Mouse (Mus musculus): ENCODE measurements around the gene Abhd10. TPM values are rescaled to one million over a fixed set of nuclear protein-coding genes. Genes with fewer than 3 reads are reported as not detected.

The Abhd10 gene
- polyA plus RNA-seq, 1 experiment from 2014 or later: 29.7 TPM

DNA sequence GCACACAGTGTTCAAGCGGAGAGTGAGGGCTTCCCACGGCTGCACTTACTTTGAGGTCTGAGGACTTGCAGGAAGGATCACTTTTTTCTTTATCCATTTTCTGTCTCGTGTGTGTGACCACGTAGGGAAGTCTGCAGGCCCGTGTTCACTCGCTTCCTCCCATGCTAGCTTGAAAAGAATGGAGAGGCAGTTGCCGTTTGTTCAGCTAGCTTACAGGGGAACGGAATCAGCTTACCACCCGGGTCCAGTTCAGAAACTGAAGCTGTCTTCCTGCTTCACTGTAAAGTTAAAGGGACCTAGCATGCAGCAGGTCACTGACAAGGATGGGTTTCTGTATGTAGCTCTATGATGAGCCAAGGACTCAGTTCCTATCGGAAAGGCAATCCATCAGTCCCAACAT, 49.2 kb downstream of the Abhd10 start, which contains the start of gene Tmprss7:
Tmprss7 (minus strand) TSS at position 101 of the 400 bp plus-strand sequence.
- Histone ChIP-seq H3K27me3 (ENCODE audit: control insufficient read depth, insufficient read depth, low read length) (no peaks in the 10 kb centered on the region), H3K9ac (ENCODE audit: low read length) (no peak within 1 kb of the TSS), H3K4me3 (ENCODE audit: low read length) (no peak within 1 kb of the TSS), H3K9me3 (replicated peaks; ENCODE audit: control insufficient read depth, low read length) (no peaks in the 10 kb centered on the region), H3K4me1 (ENCODE audit: control insufficient read depth, insufficient read depth, low read length) (no peaks in the 10 kb centered on the region), H3K27ac (ENCODE audit: low read length) (no peak within 1 kb of the TSS), H3K4me2 (ENCODE audit: low read depth, low read length) (no peak within 1 kb of the TSS), H3K36me3 (ENCODE audit: control insufficient read depth, insufficient read depth) (no peaks in the 10 kb centered on the region)
- no peak for ATAC-seq (replicated peaks; ENCODE audit: extremely low read depth, insufficient read depth, low FRiP score)
- WGBS: 64% methylated on average over 10 of the region's 10 CpGs

DNA sequence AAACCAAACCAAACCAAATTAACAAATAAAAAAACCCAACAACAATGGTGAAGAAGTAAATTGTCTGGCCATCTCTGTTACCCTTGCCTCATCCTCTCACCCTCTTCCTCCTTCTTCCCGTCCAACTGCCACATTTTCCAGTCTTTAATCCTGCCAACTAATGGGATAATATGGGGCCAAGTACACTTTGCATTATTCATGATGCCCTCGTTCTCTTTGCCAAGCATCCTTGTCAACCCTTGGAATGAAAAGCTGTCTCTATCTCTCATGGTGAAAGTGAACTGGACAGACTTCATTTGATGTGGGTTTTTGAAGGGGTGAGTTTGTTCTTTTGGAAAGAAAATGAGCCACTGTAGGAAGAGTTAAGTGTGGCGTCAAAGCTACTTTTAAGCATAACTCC, 49.9 kb downstream of the Abhd10 start:
- 71% methylated on average over 3 of the region's 3 CpGs for WGBS
- Histone ChIP-seq H3K4me3 (ENCODE audit: low read length) (no peak overlapping the region), H3K27me3 (ENCODE audit: control insufficient read depth, insufficient read depth, low read length) (no peaks in the 10 kb centered on the region), H3K4me1 (ENCODE audit: control insufficient read depth, insufficient read depth, low read length) (no peaks in the 10 kb centered on the region), H3K36me3 (ENCODE audit: control insufficient read depth, insufficient read depth) (no peaks in the 10 kb centered on the region), H3K9me3 (replicated peaks; ENCODE audit: control insufficient read depth, low read length) (no peaks in the 10 kb centered on the region), H3K9ac (ENCODE audit: low read length) (no peak overlapping the region), H3K4me2 (ENCODE audit: low read depth, low read length) (no peak overlapping the region), H3K27ac (ENCODE audit: low read length) (no peak overlapping the region)
- no peak for ATAC-seq (replicated peaks; ENCODE audit: extremely low read depth, insufficient read depth, low FRiP score)

DNA sequence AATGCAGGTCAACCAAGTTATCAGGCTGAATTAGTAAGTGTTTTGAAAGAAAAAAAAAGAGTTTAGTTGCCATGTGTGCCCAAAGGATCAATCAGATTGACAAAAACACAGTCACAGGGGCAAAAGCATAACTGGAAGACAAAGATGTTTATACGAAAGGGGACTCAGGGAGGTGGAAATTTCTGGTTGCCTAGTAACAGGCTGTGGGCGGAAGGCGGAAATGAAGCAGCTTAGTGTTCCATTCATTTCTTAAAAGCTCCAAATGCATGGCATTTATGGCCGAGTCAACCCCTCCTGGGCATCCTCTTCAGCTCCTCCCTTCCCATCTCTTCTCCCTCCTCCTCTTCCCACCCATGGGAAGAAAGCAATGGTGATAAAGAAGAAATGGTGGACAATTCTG, 52.6 kb downstream of the Abhd10 start:
- no peaks in the 10 kb centered on the region for H3K9me3 ChIP-seq (replicated peaks; ENCODE audit: control insufficient read depth, low read length)
- ATAC-seq (replicated peaks; ENCODE audit: extremely low read depth, insufficient read depth, low FRiP score): no peak
- H3K4me3 ChIP-seq (ENCODE audit: low read length): no peak overlapping the region
- no peaks in the 10 kb centered on the region for H3K27me3 ChIP-seq (ENCODE audit: control insufficient read depth, insufficient read depth, low read length)
- H3K4me1 ChIP-seq (ENCODE audit: control insufficient read depth, insufficient read depth, low read length): no peaks in the 10 kb centered on the region
- no peak overlapping the region for H3K4me2 ChIP-seq (ENCODE audit: low read depth, low read length)
- no peak overlapping the region for H3K9ac ChIP-seq (ENCODE audit: low read length)
- no peak overlapping the region for H3K27ac ChIP-seq (ENCODE audit: low read length)
- WGBS: 43% methylated on average over 4 of the region's 4 CpGs
- H3K36me3 ChIP-seq (ENCODE audit: control insufficient read depth, insufficient read depth): no peaks in the 10 kb centered on the region

DNA sequence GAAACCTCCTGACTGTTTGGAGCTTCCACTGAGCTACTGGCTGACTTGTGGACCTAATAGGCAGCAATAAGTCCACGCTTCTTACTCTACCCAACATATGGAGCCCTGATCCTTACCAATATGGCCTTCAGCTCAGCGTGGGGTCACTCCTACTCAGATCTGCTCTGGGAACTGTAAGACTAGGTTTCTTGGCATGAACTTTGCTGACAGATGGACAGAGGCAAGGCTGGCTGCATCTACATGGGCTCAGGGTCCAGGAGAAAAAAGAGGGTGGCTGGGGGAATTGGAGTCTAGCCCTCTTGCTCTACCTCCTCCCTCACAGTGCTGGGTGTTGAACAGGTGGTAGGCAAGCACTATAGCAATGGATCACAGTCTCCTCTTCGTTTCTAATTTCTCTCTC, 55.9 kb downstream of the Abhd10 start:
- Histone ChIP-seq H3K4me1 (ENCODE audit: control insufficient read depth, insufficient read depth, low read length) (no peaks in the 10 kb centered on the region), H3K4me2 (ENCODE audit: low read depth, low read length) (no peak overlapping the region), H3K9ac (ENCODE audit: low read length) (no peak overlapping the region), H3K27ac (ENCODE audit: low read length) (no peak overlapping the region), H3K9me3 (replicated peaks; ENCODE audit: control insufficient read depth, low read length) (no peaks in the 10 kb centered on the region), H3K36me3 (ENCODE audit: control insufficient read depth, insufficient read depth) (no peaks in the 10 kb centered on the region), H3K27me3 (ENCODE audit: control insufficient read depth, insufficient read depth, low read length) (no peaks in the 10 kb centered on the region), H3K4me3 (ENCODE audit: low read length) (no peak overlapping the region)
- no peak for ATAC-seq (replicated peaks; ENCODE audit: extremely low read depth, insufficient read depth, low FRiP score)
- WGBS: 80% methylated on average over 3 of the region's 3 CpGs

DNA sequence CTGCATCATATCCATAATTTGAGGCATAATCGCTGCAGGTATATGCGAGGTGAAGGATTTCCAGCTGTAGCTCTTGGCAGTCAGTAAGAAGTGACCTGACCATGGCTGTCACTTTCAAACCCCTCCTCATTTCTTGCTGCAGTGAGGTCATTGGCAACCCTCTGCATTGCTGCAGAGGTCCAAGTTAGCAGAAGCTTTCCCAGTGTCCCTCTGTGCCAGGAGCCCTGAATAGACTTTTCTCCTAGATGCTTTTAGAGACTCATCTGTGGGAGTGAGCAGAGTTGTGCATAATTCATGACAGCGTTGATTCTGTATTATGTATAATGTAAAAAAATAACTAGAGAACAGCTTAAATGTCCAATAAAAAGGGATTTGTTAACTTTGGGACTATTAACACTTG, 57.5 kb downstream of the Abhd10 start:
- Histone ChIP-seq H3K9ac (ENCODE audit: low read length) (no peak overlapping the region), H3K4me3 (ENCODE audit: low read length) (no peak overlapping the region), H3K27ac (ENCODE audit: low read length) (no peak overlapping the region), H3K36me3 (ENCODE audit: control insufficient read depth, insufficient read depth) (no peaks in the 10 kb centered on the region), H3K27me3 (ENCODE audit: control insufficient read depth, insufficient read depth, low read length) (no peaks in the 10 kb centered on the region), H3K4me1 (ENCODE audit: control insufficient read depth, insufficient read depth, low read length) (no peaks in the 10 kb centered on the region), H3K9me3 (replicated peaks; ENCODE audit: control insufficient read depth, low read length) (no peaks in the 10 kb centered on the region), H3K4me2 (ENCODE audit: low read depth, low read length) (no peak overlapping the region)
- 67% methylated on average over 3 of the region's 3 CpGs for WGBS
- ATAC-seq (replicated peaks; ENCODE audit: extremely low read depth, insufficient read depth, low FRiP score): no peak

DNA sequence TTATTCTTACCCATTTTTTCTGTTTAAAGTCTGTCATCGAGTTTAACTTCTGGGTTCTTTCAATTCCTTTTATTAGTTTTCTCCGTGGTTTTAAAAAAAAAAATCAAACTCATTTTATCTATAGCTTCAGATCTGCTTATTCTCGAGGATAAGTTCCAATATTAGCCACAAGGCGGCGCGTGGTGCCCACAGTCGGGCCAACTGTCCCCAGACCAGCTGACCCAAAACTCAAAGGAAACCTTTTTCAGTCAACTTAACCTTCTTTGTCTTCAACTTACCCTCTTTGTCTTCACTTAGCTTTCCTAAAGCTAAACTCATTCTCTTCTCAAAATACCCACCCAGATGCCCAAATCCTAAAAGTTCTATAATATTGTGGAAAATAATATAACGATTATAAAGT, 57.9 kb downstream of the Abhd10 start:
- H3K9ac ChIP-seq (ENCODE audit: low read length): no peak overlapping the region
- H3K4me1 ChIP-seq (ENCODE audit: control insufficient read depth, insufficient read depth, low read length): no peaks in the 10 kb centered on the region
- H3K9me3 ChIP-seq (replicated peaks; ENCODE audit: control insufficient read depth, low read length): no peaks in the 10 kb centered on the region
- no peak overlapping the region for H3K4me2 ChIP-seq (ENCODE audit: low read depth, low read length)
- H3K27me3 ChIP-seq (ENCODE audit: control insufficient read depth, insufficient read depth, low read length): no peaks in the 10 kb centered on the region
- no peak overlapping the region for H3K4me3 ChIP-seq (ENCODE audit: low read length)
- WGBS: 12% methylated on average over 8 of the region's 8 CpGs
- H3K27ac ChIP-seq (ENCODE audit: low read length): no peak overlapping the region
- no peak for ATAC-seq (replicated peaks; ENCODE audit: extremely low read depth, insufficient read depth, low FRiP score)
- no peaks in the 10 kb centered on the region for H3K36me3 ChIP-seq (ENCODE audit: control insufficient read depth, insufficient read depth)

Other genes starting within 250 kb of the Abhd10 start
- gene Gm609, start 250.0 kb downstream of the Abhd10 start, polyA plus RNA-seq (2015; fragmentation: Nextera tagmentation; extraction: Ambion mirVana): not detected in 2 replicates
- gene Gm17783, start 210.9 kb downstream of the Abhd10 start, polyA plus RNA-seq (2015; fragmentation: Nextera tagmentation; extraction: Ambion mirVana): not detected in 2 replicates
- gene Slc9c1, start 207.6 kb downstream of the Abhd10 start, polyA plus RNA-seq (2015; fragmentation: Nextera tagmentation; extraction: Ambion mirVana): not detected in 2 replicates
- 0.27 and 0.53 TPM in 2 replicates for gene Gcsam, start 132.6 kb downstream of the Abhd10 start, polyA plus RNA-seq (2015; fragmentation: Nextera tagmentation; extraction: Ambion mirVana)
- 0.09 and 0.11 TPM in 2 replicates for gene BC016579, start 88.9 kb downstream of the Abhd10 start, polyA plus RNA-seq (2015; fragmentation: Nextera tagmentation; extraction: Ambion mirVana)
- not detected in 2 replicates for gene Tmprss7, start 49.3 kb downstream of the Abhd10 start, polyA plus RNA-seq (2015; fragmentation: Nextera tagmentation; extraction: Ambion mirVana)
- gene Tagln3, start 18.3 kb downstream of the Abhd10 start, polyA plus RNA-seq (2015; fragmentation: Nextera tagmentation; extraction: Ambion mirVana): 2.2 and 2.4 TPM in 2 replicates
- 38.3 and 44.9 TPM in 2 replicates for gene Phldb2, start 210.6 kb upstream of the Abhd10 start, polyA plus RNA-seq (2015; fragmentation: Nextera tagmentation; extraction: Ambion mirVana)